19 mouse cellular contexts compared by ENCODE assay signal in genomic region chr1:132626125-132626756, GRCm38 (mm10).
DNase-seq lines count a peak whose midpoint lies in the region; ATAC-seq and TF ChIP-seq lines count a peak whose summit lies in the region.
"Had no signal": no experiment of that assay in that cellular context is flagged by ENCODE, and none has a peak within 500 bp of the region (broad histone marks: within the 10 kb centered on the region; RNA-seq: fewer than 3 reads in every experiment).

No protein-coding gene starts in this region.

- no peak for ATAC-seq in forebrain, embryonic 13.5 days
- ATAC-seq in forebrain, postnatal 0 days = no peak
- 0 out of 2 replicates have a peak, but pooled peaks have one; percentile 20 for ATAC-seq in neural tube, embryonic 11.5 days (ENCODE audit: insufficient read depth, low FRiP score, low TSS enrichment)
- peak; percentile 57; the same call in 1 of the 2 replicates for ATAC-seq in hindbrain, embryonic 16.5 days
- ATAC-seq in neural tube, embryonic 14.5 days (ENCODE audit: low read depth) = peak; percentile 79
- ATAC-seq in intestine, postnatal 0 days = no peak
- ATAC-seq: intestine, embryonic 15.5 days had no signal

- no peaks in the 10 kb centered on the region for H3K79me2 ChIP-seq in heart, adult 2 months (replicated peaks; ENCODE audit: control insufficient read depth, insufficient read depth, low read length)

- WGBS in forebrain, embryonic 13.5 days = 74% methylated on average over 7 of the region's 7 CpGs
- 70% methylated on average over 7 of the region's 7 CpGs for WGBS in forebrain, postnatal 0 days
- WGBS in neural tube, embryonic 11.5 days = 56% methylated on average over 7 of the region's 7 CpGs
- 37% methylated on average over 7 of the region's 7 CpGs for WGBS in hindbrain, embryonic 16.5 days
- 39% methylated on average over 7 of the region's 7 CpGs for WGBS in neural tube, embryonic 14.5 days
- 71% methylated on average over 7 of the region's 7 CpGs for WGBS in intestine, postnatal 0 days
- WGBS in heart, adult 2 months = 84% methylated on average over 7 of the region's 7 CpGs

- H3K4me2 ChIP-seq in forebrain, embryonic 13.5 days = no peak overlapping the region
- H3K4me2 ChIP-seq in forebrain, postnatal 0 days (ENCODE audit: low read depth) = no peak overlapping the region
- H3K4me2 ChIP-seq in neural tube, embryonic 11.5 days (ENCODE audit: low read depth) = no peak overlapping the region
- no peak overlapping the region for H3K4me2 ChIP-seq in hindbrain, embryonic 16.5 days (ENCODE audit: low read length)
- no peak overlapping the region for H3K4me2 ChIP-seq in neural tube, embryonic 14.5 days (ENCODE audit: low read depth, low read length)
- H3K4me2 ChIP-seq in intestine, postnatal 0 days (replicated peaks; ENCODE audit: low read depth) = no peak overlapping the region
- H3K4me2 ChIP-seq: intestine, embryonic 15.5 days had no signal

- no peak for TF ChIP-seq CTCF in forebrain, postnatal 0 days (IDR thresholded peaks at IDR 0.05; ENCODE audit: low read depth)
- TF ChIP-seq CTCF in intestine, postnatal 0 days (IDR thresholded peaks at IDR 0.05; ENCODE audit: low read depth) = no peak
- no peak for TF ChIP-seq CTCF in heart, adult 2 months (IDR thresholded peaks at IDR 0.05)

- no peaks in the 10 kb centered on the region for H3K9me3 ChIP-seq in forebrain, embryonic 13.5 days (replicated peaks)
- H3K9me3 ChIP-seq in forebrain, postnatal 0 days (ENCODE audit: low read length) = no peaks in the 10 kb centered on the region
- H3K9me3 ChIP-seq in neural tube, embryonic 11.5 days (ENCODE audit: control insufficient read depth, low read length) = no peaks in the 10 kb centered on the region
- no peaks in the 10 kb centered on the region for H3K9me3 ChIP-seq in hindbrain, embryonic 16.5 days (ENCODE audit: control insufficient read depth, low read length)
- H3K9me3 ChIP-seq in neural tube, embryonic 14.5 days (ENCODE audit: control insufficient read depth, low read length) = no peaks in the 10 kb centered on the region
- H3K9me3 ChIP-seq in intestine, postnatal 0 days (ENCODE audit: control insufficient read depth) = no peaks in the 10 kb centered on the region
- H3K9me3 ChIP-seq: intestine, embryonic 15.5 days; megakaryocyte, embryonic 14.5 days had no signal

- no peak overlapping the region for H3K9ac ChIP-seq in forebrain, embryonic 13.5 days
- no peak overlapping the region for H3K9ac ChIP-seq in forebrain, postnatal 0 days
- H3K9ac ChIP-seq in neural tube, embryonic 11.5 days (ENCODE audit: low read length) = no peak overlapping the region
- no peak overlapping the region for H3K9ac ChIP-seq in hindbrain, embryonic 16.5 days (ENCODE audit: low read depth, low read length)
- H3K9ac ChIP-seq in neural tube, embryonic 14.5 days (replicated peaks; ENCODE audit: low read depth, low read length) = no peak overlapping the region
- H3K9ac ChIP-seq in intestine, postnatal 0 days (ENCODE audit: low read depth, low read length) = no peak overlapping the region
- H3K9ac ChIP-seq in heart, adult 2 months (ENCODE audit: low read depth, low read length) = no peak overlapping the region
- H3K9ac ChIP-seq: intestine, embryonic 15.5 days had no signal

- H3K36me3 ChIP-seq in forebrain, embryonic 13.5 days (ENCODE audit: poor library complexity, severe bottlenecking) = peaks cover 49% of the 10 kb centered on the region
- peaks cover 39% of the 10 kb centered on the region for H3K36me3 ChIP-seq in forebrain, postnatal 0 days (ENCODE audit: insufficient read depth)
- H3K36me3 ChIP-seq in neural tube, embryonic 11.5 days (ENCODE audit: control insufficient read depth, insufficient read depth, low read length) = peaks cover 2% of the 10 kb centered on the region; the same call in 1 of the 2 replicates
- peaks cover 15% of the 10 kb centered on the region for H3K36me3 ChIP-seq in hindbrain, embryonic 16.5 days (ENCODE audit: control insufficient read depth, insufficient read depth, low read length)
- peaks cover 24% of the 10 kb centered on the region; the same call in 1 of the 2 replicates for H3K36me3 ChIP-seq in neural tube, embryonic 14.5 days (ENCODE audit: control insufficient read depth, insufficient read depth, low read length)
- H3K36me3 ChIP-seq in intestine, postnatal 0 days (ENCODE audit: control insufficient read depth, insufficient read depth) = no peaks in the 10 kb centered on the region
- no peaks in the 10 kb centered on the region for H3K36me3 ChIP-seq in heart, adult 2 months (ENCODE audit: control insufficient read depth, insufficient read depth, low read length)
- H3K36me3 ChIP-seq: intestine, embryonic 15.5 days had no signal

- H3K4me3 ChIP-seq in forebrain, embryonic 13.5 days = no peak overlapping the region
- no peak overlapping the region for H3K4me3 ChIP-seq in forebrain, postnatal 0 days (ENCODE audit: low read depth, low read length)
- no peak overlapping the region for H3K4me3 ChIP-seq in neural tube, embryonic 11.5 days (ENCODE audit: low read depth, low read length)
- no peak overlapping the region for H3K4me3 ChIP-seq in hindbrain, embryonic 16.5 days (ENCODE audit: low read length)
- no peak overlapping the region for H3K4me3 ChIP-seq in neural tube, embryonic 14.5 days (ENCODE audit: low read depth, low read length)
- no peak overlapping the region for H3K4me3 ChIP-seq in intestine, postnatal 0 days (ENCODE audit: low read depth, low read length)
- no peak overlapping the region for H3K4me3 ChIP-seq in heart, adult 2 months
- H3K4me3 ChIP-seq: intestine, embryonic 15.5 days; megakaryocyte, embryonic 14.5 days had no signal

- intact Hi-C loops in heart, adult 2 months (cut with DNase I) = no loop called here

- TF ChIP-seq POLR2A in heart, adult 2 months (IDR thresholded peaks at IDR 0.05; ENCODE audit: insufficient read depth, low read depth, low read length) = no peak

- 0 out of 2 replicates have a peak overlapping the region, but pooled peaks have one; percentile 45 for H3K27ac ChIP-seq in forebrain, embryonic 13.5 days
- no peak overlapping the region for H3K27ac ChIP-seq in forebrain, postnatal 0 days (ENCODE audit: low read depth, low read length)
- no peak overlapping the region for H3K27ac ChIP-seq in neural tube, embryonic 11.5 days (ENCODE audit: low read depth, low read length)
- no peak overlapping the region for H3K27ac ChIP-seq in hindbrain, embryonic 16.5 days (ENCODE audit: low read depth, low read length)
- H3K27ac ChIP-seq in neural tube, embryonic 14.5 days (ENCODE audit: low read depth, low read length) = no peak overlapping the region
- no peak overlapping the region for H3K27ac ChIP-seq in intestine, postnatal 0 days (ENCODE audit: low read depth, low read length)
- H3K27ac ChIP-seq in heart, adult 2 months = no peak overlapping the region
- H3K27ac ChIP-seq: intestine, embryonic 15.5 days had no signal

- H3K4me1 ChIP-seq in forebrain, embryonic 13.5 days = peaks cover 8% of the 10 kb centered on the region; the same call in 1 of the 2 replicates
- H3K4me1 ChIP-seq in forebrain, postnatal 0 days (ENCODE audit: insufficient read depth) = peaks cover 8% of the 10 kb centered on the region
- no peaks in the 10 kb centered on the region for H3K4me1 ChIP-seq in neural tube, embryonic 11.5 days (ENCODE audit: control insufficient read depth, insufficient read depth, low read length)
- H3K4me1 ChIP-seq in hindbrain, embryonic 16.5 days (ENCODE audit: control insufficient read depth, insufficient read depth, low read depth, low read length) = peaks cover 6% of the 10 kb centered on the region
- peaks cover 4% of the 10 kb centered on the region; the same call in 1 of the 2 replicates for H3K4me1 ChIP-seq in neural tube, embryonic 14.5 days (ENCODE audit: control insufficient read depth, insufficient read depth, low read length)
- H3K4me1 ChIP-seq in intestine, postnatal 0 days (replicated peaks; ENCODE audit: control insufficient read depth, insufficient read depth, low read length) = no peaks in the 10 kb centered on the region
- H3K4me1 ChIP-seq in heart, adult 2 months (ENCODE audit: control insufficient read depth, insufficient read depth, low read length) = peaks cover 8% of the 10 kb centered on the region
- H3K4me1 ChIP-seq: megakaryocyte, embryonic 14.5 days had no signal

- no peaks in the 10 kb centered on the region for H3K27me3 ChIP-seq in forebrain, embryonic 13.5 days
- no peaks in the 10 kb centered on the region for H3K27me3 ChIP-seq in forebrain, postnatal 0 days (ENCODE audit: insufficient read depth, low read length)
- H3K27me3 ChIP-seq in neural tube, embryonic 11.5 days (ENCODE audit: control insufficient read depth, insufficient read depth, low read length) = no peaks in the 10 kb centered on the region
- H3K27me3 ChIP-seq in hindbrain, embryonic 16.5 days (replicated peaks; ENCODE audit: control insufficient read depth, insufficient read depth, low read length) = no peaks in the 10 kb centered on the region
- H3K27me3 ChIP-seq in neural tube, embryonic 14.5 days (ENCODE audit: control insufficient read depth, insufficient read depth, low read length) = no peaks in the 10 kb centered on the region
- no peaks in the 10 kb centered on the region for H3K27me3 ChIP-seq in intestine, postnatal 0 days (replicated peaks; ENCODE audit: control insufficient read depth, insufficient read depth, low read length)
- H3K27me3 ChIP-seq in heart, adult 2 months (ENCODE audit: control insufficient read depth, insufficient read depth, low read length) = no peaks in the 10 kb centered on the region
- H3K27me3 ChIP-seq: intestine, embryonic 15.5 days had no signal

- no peak for TF ChIP-seq EP300 in heart, adult 2 months (IDR thresholded peaks at IDR 0.05; ENCODE audit: insufficient read depth, low read depth, low read length)

- no peak for DNase-seq in forebrain, postnatal 0 days
- peak; percentile 33 for DNase-seq in neural tube, embryonic 11.5 days (ENCODE audit: low spot score)
- DNase-seq in neural tube, embryonic 10.5 days (ENCODE audit: extremely low spot score, low spot score) = no peak
- DNase-seq in heart, adult 2 months = no peak
- DNase-seq: B cell, adult 2 months; cerebellum, adult 9-11 months; gastrocnemius, postnatal 14 days; heart, adult 18-20 months; heart, postnatal 36 days; liver; lung, postnatal 14 days; right cerebral cortex, postnatal 14 days; thymus, postnatal 36 days had no signal

Comparison
In these comparisons a context has a peak if more than half of its experiments do, and no peak if none do; other contexts are left out.
1. ATAC-seq: peak in neural tube, embryonic 11.5 days (single experiment), hindbrain, embryonic 16.5 days (single experiment) and neural tube, embryonic 14.5 days (single experiment); none in forebrain, embryonic 13.5 days (single experiment), forebrain, postnatal 0 days (single experiment) and intestine, postnatal 0 days (single experiment).